Mouse (Mus musculus) forebrain, postnatal 0 days (tissue): ENCODE results near the gene Them5. TPM values are rescaled to one million over a fixed set of nuclear protein-coding genes. Genes with fewer than 3 reads are reported as not detected.

Experiments
- ATAC-seq: fragments of 200-750 bp; cut with Nextera tagmentation; 2 replicates; pipeline ENCODE4 v1.8.0; 2017; ENCODE audit warnings: mild to moderate bottlenecking, moderate library complexity
- DNase-seq: peaks from one replicate; pipeline ENCODE4 v3.0.0-alpha.2; 2015
- H3K27ac ChIP-seq: fragments of 300-500 bp; sonication (generic); 2 replicates; pipeline ENCODE4 v1.5.1; 2014; ENCODE audit warnings: low read depth, mild to moderate bottlenecking, antibody characterized with exemption, low read length, moderate library complexity, mixed read lengths
- H3K27me3 ChIP-seq: fragments of 300-500 bp; sonication (generic); 2 replicates; pipeline ENCODE4 v1.6.1; 2014; ENCODE audit warnings: mild to moderate bottlenecking, low read length, mixed read lengths; ENCODE audit not compliant: insufficient read depth
- H3K36me3 ChIP-seq: fragments of 300-500 bp; sonication (generic); 2 replicates; pipeline ENCODE4 v1.6.1; 2014; ENCODE audit warnings: mild to moderate bottlenecking, moderate library complexity; ENCODE audit not compliant: insufficient read depth
- H3K4me1 ChIP-seq: fragments of 300-500 bp; sonication (generic); 2 replicates; pipeline ENCODE4 v1.6.1; 2014; ENCODE audit warnings: antibody characterized with exemption; ENCODE audit not compliant: insufficient read depth
- H3K4me2 ChIP-seq: fragments of 300-500 bp; sonication (generic); 2 replicates; pipeline ENCODE4 v1.6.1; 2014; ENCODE audit warnings: low read depth, mild to moderate bottlenecking, moderate library complexity
- H3K4me3 ChIP-seq: fragments of 300-500 bp; sonication (generic); 2 replicates; pipeline ENCODE4 v1.5.1; 2014; ENCODE audit warnings: low read depth, low read length, mixed read lengths
- H3K9ac ChIP-seq: fragments of 300-500 bp; sonication (generic); 2 replicates; pipeline ENCODE4 v1.6.1; 2014; ENCODE audit warnings: mild to moderate bottlenecking
- H3K9me3 ChIP-seq: fragments of 300-500 bp; sonication (generic); 2 replicates; pipeline ENCODE4 v1.6.1; 2016; ENCODE audit warnings: low read length
- CTCF ChIP-seq: sonication (generic); IDR thresholded peaks from 2 replicates; pipeline ENCODE4 v1.5.1; 2016; ENCODE audit warnings: antibody characterized with exemption, control low read depth, low read depth
- WGBS: fragments of 180-500 bp; shearing (Covaris S2); extraction: QIAGEN DNeasy Blood & Tissue Kit; methylation state at CpG from one replicate; pipeline ENCODE4 v1.1.7; 2014; 5-methylcytosine and 5-hydroxymethylcytosine counted together
- polyA plus RNA-seq: library from polyadenylated mRNA; unstranded; fragments of >200 nt; fragmentation: Nextera tagmentation; extraction: Ambion mirVana; gene quantifications from 2 replicates; pipeline ENCODE4 v1.2.1, GENCODE M21; 2015
- total RNA-seq: library from RNA; depleted of rRNA; stranded (reverse); fragments of >200 nt; gene quantifications from 2 replicates; pipeline ENCODE4 v1.2.3, GENCODE M21; 2014

Them5 gene
- total and polyA plus RNA-seq, 2 experiments from 2014 or later: not detected

DNA sequence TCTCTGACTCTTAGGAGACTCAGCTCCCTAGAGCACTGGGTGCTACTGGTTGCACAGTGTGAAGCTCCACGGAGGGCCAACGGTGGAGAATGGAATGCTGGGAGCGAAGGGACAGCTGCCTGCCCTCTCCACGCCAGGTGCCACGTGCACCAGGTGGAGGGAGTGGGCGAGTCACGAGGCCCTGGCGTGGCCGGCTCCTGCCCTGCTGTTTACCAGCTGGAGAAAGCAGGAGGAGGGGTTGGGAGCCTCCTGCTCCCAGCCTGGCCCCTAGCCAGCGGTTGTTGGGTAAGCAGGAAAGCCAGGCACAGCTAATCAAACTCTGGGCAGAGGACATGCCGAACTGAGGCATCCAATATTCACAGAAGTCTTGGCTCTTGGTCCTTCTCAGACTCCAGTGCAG is 29.7 kb downstream of the Them5 start:
- H3K4me3 ChIP-seq: no peak overlapping the region; the same call in 1 of the 2 replicates
- TF ChIP-seq CTCF: no peak
- ATAC-seq (peak; percentile 62), DNase-seq (peak; percentile 55)
- H3K4me2 ChIP-seq: peak overlapping the region; percentile 35
- WGBS: 2% methylated on average over 11 of the region's 11 CpGs
- 0 out of 2 replicates have a peak, but pooled peaks cover 4% of the 10 kb centered on the region for H3K4me1 ChIP-seq
- H3K9me3 ChIP-seq: no peaks in the 10 kb centered on the region
- H3K27me3 ChIP-seq: no peaks in the 10 kb centered on the region
- no peaks in the 10 kb centered on the region for H3K36me3 ChIP-seq
- H3K27ac ChIP-seq: no peak overlapping the region
- H3K9ac ChIP-seq: no peak overlapping the region

DNA sequence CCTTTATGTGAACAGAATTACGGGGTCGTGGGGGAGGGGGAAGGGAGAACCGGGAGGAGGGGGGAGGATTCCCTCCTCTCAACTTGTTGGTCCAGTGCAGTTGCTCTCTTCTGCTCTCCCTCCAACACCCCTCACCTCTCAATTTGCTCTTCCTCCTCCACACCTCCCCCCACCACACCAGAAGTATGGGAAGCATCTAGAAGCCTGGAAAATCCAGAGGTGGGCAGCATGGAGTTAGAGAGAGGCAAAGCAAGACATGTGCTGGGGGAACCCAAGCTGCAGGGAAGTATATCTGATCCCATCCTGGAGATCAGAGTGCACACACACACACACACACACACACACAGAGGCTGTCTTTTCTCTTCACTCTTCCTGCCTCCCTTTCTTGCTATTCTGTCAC is 30.1 kb downstream of the Them5 start:
- Histone ChIP-seq H3K27ac (no peak overlapping the region), H3K4me1 (0 out of 2 replicates have a peak, but pooled peaks cover 4% of the 10 kb centered on the region), H3K4me2 (peak overlapping the region; percentile 35), H3K9me3 (no peaks in the 10 kb centered on the region), H3K9ac (no peak overlapping the region), H3K36me3 (no peaks in the 10 kb centered on the region), H3K4me3 (no peak overlapping the region), H3K27me3 (no peaks in the 10 kb centered on the region)
- DNase-seq: no peak
- no peak for ATAC-seq
- no peak for TF ChIP-seq CTCF
- WGBS: 0% methylated on average over 3 of the region's 3 CpGs

GRCm38 (mm10) chr3:94372641-94373040 is 30.7 kb downstream of the Them5 start, which contains the start of gene Rorc:
TSS of gene Rorc (plus strand) at chr3:94372794.
- Histone ChIP-seq H3K9ac (no peak within 1 kb of the TSS), H3K4me1 (0 out of 2 replicates have a peak, but pooled peaks cover 4% of the 10 kb centered on the region), H3K36me3 (no peaks in the 10 kb centered on the region), H3K27ac (no peak within 1 kb of the TSS), H3K9me3 (no peaks in the 10 kb centered on the region), H3K4me3 (no peak within 1 kb of the TSS; the same call in 1 of the 2 replicates), H3K27me3 (no peaks in the 10 kb centered on the region), H3K4me2 (peak within 1 kb of the TSS; percentile 35)
- TF ChIP-seq CTCF: no peak
- ATAC-seq (no peak; the same call in 1 of the 2 replicates), DNase-seq (no peak)
- 19% methylated on average over 5 of the region's 5 CpGs for WGBS

DNA sequence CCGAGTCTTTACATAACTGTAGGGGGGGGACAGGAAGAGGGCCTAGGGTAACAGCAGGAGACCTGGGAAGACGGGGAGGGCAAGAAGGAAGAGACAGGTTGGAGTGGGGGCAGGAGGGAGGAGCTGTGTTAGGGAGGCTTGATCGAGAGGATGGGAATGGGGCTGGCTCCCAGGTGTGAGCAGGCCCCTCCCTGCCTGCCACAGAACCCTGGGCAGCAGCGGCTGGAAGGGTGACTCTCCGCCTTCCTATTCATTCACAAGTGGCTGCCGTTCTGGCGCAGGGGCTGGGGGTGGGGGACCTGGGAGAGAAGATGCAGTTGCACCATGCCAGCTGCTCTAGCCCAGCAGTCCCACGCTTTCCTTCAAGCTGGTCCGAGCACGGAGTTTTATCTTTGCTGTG is 31.2 kb downstream of the Them5 start:
- Histone ChIP-seq H3K27ac (no peak overlapping the region), H3K4me2 (peak overlapping the region; percentile 7; the same call in 1 of the 2 replicates), H3K36me3 (no peaks in the 10 kb centered on the region), H3K4me1 (0 out of 2 replicates have a peak, but pooled peaks cover 4% of the 10 kb centered on the region), H3K9ac (no peak overlapping the region), H3K9me3 (no peaks in the 10 kb centered on the region), H3K27me3 (no peaks in the 10 kb centered on the region), H3K4me3 (no peak overlapping the region)
- WGBS: 5% methylated on average over 10 of the region's 10 CpGs
- DNase-seq (no peak), ATAC-seq (peak; percentile 13; the same call in 1 of the 2 replicates)
- no peak for TF ChIP-seq CTCF

DNA sequence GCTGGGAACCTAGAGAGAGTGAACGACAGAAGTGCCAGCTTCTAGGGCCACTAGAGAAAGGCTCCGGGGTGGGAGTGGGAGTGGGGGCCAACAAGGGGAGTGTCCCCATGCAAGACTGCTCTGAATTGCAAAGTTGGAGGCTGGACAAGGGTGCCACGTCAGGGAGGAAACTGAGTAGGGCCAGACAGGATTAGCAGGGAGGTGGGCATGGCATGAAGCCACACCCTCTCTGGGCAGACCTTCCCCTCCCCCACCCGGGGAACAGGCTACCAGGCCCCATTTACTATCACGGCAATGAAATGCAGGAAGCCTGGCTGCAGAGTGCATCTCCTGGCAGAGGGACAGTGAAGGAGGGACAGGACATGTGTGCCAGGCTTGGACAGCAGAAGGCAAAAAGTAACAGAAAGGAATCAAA is 31.7 kb downstream of the Them5 start:
- ATAC-seq (peak; percentile 41), DNase-seq (no peak)
- H3K4me2 ChIP-seq: peak overlapping the region; percentile 7; the same call in 1 of the 2 replicates
- WGBS: 3% methylated on average over 5 of the region's 5 CpGs
- 0 out of 2 replicates have a peak, but pooled peaks cover 4% of the 10 kb centered on the region for H3K4me1 ChIP-seq
- H3K36me3 ChIP-seq: no peaks in the 10 kb centered on the region
- no peak overlapping the region for H3K9ac ChIP-seq
- H3K27ac ChIP-seq: no peak overlapping the region
- no peaks in the 10 kb centered on the region for H3K27me3 ChIP-seq
- no peak for TF ChIP-seq CTCF
- H3K9me3 ChIP-seq: no peaks in the 10 kb centered on the region
- H3K4me3 ChIP-seq: no peak overlapping the region

DNA sequence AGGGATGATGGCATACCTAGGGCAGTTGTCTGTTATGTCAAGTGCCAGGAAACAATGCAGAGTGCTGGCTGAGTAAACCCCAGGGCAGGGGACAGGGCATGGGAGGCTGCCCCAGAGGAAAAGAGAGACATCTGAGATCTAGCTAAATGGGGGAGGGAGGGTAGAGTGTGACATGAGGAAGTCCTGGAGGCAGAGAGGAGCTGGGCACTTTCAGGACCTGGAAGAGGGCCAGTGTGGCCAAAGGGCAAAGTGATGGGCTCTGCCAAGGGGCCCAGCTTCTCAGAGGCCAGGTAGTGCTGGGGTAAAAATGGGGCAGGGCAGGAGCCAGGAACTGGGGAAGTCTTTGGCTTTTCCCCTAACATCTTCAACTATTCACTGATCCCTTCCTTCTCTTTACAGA is 32.7 kb downstream of the Them5 start:
- Histone ChIP-seq H3K4me1 (0 out of 2 replicates have a peak, but pooled peaks cover 4% of the 10 kb centered on the region), H3K4me3 (no peak overlapping the region), H3K9me3 (no peaks in the 10 kb centered on the region), H3K27ac (no peak overlapping the region), H3K9ac (no peak overlapping the region), H3K4me2 (no peak overlapping the region), H3K27me3 (no peaks in the 10 kb centered on the region), H3K36me3 (no peaks in the 10 kb centered on the region)
- TF ChIP-seq CTCF: no peak
- ATAC-seq (no peak), DNase-seq (no peak)

DNA sequence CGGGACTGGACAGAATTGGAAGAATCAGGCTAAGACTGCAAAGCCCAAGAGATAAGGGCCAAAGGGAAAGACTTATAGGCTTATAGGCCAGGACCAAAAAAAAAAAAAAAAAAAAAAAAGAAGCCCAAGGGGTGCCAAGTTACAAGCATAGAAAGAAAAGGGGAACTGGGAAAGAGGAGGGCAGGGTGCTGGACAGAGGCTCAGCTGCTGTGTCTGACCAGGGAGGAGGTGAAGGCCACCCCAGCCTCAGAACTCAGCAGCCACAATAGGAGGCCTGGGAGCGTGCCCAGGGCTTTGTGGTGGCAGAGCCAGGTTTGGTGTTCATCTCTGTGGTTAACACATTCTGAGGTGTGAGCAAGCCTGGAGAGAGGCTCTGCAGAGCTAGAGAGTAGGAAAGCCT is 33.2 kb downstream of the Them5 start:
- DNase-seq (no peak), ATAC-seq (no peak)
- Histone ChIP-seq H3K4me1 (0 out of 2 replicates have a peak, but pooled peaks cover 4% of the 10 kb centered on the region), H3K9ac (no peak overlapping the region), H3K27ac (no peak overlapping the region), H3K36me3 (no peaks in the 10 kb centered on the region), H3K27me3 (no peaks in the 10 kb centered on the region), H3K4me3 (no peak overlapping the region), H3K4me2 (no peak overlapping the region), H3K9me3 (no peaks in the 10 kb centered on the region)
- WGBS: 87% methylated on average over 2 of the region's 2 CpGs
- TF ChIP-seq CTCF: no peak
